Comparison of ENCODE assay signal across 31 mouse cellular contexts in the genomic region with DNA sequence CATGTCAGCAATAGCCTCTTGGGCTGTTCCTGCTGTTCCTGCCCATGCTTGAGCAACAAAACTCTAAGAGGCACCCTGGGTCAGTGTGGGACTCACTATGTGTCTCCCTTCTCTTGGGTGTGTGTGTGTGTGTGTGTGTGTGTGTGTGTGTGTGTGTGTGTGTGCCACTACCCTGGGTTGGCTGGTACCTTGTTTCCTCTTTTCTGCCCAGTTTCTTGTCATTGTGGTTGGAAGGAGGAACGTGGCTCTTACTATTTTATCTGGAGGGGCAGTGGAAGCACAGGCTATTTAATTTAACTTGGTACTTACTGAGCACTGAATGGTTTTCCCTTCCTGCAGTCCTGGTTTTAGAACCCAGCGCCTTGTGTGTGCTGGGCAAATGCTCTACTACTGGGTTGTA. TPM values are rescaled to one million over a fixed set of nuclear protein-coding genes. Genes with fewer than 3 reads are reported as not detected.
"Had no signal": no experiment of that assay in that cellular context is flagged by ENCODE, and none has a peak within 500 bp of the region (broad histone marks: within the 10 kb centered on the region; RNA-seq: fewer than 3 reads in every experiment).

No protein-coding gene starts in this region.

- H3K4me1 ChIP-seq: heart, embryonic 13.5 days; heart, embryonic 15.5 days; intestine, embryonic 15.5 days; limb, embryonic 12.5 days; liver, embryonic 13.5 days; liver, embryonic 15.5 days had no signal

- H3K4me3 ChIP-seq: heart, adult 2 months; heart, embryonic 13.5 days; heart, embryonic 15.5 days; intestine, embryonic 15.5 days; left cerebral cortex, adult 2 months; limb, embryonic 10.5 days; limb, embryonic 12.5 days; liver, embryonic 13.5 days; liver, embryonic 15.5 days had no signal

- H3K9ac ChIP-seq: heart, embryonic 13.5 days; heart, embryonic 15.5 days; hindbrain, embryonic 14.5 days; intestine, embryonic 15.5 days; limb, embryonic 12.5 days; liver, embryonic 13.5 days; liver, embryonic 15.5 days; liver, postnatal 0 days had no signal

- ATAC-seq: hindbrain, embryonic 16.5 days; inflammation-experienced regulatory T-cells, adult 6 months; intestine, embryonic 15.5 days; intestine, postnatal 0 days; liver, postnatal 0 days had no signal

- H3K27me3 ChIP-seq: intestine, embryonic 15.5 days; liver, embryonic 13.5 days; liver, embryonic 15.5 days had no signal

- DNase-seq: gastrocnemius, postnatal 14 days; heart, adult 11 months; heart, adult 2 months; heart, postnatal 14 days; heart, postnatal 36 days; kidney, adult 18-20 months; kidney, adult 8-10 months; kidney, postnatal 10 days; kidney, postnatal 36 days; liver; liver, embryonic 13.5 days; liver, postnatal 0 days had no signal

- H3K9me3 ChIP-seq: heart, embryonic 13.5 days; heart, embryonic 15.5 days; intestine, embryonic 15.5 days; limb, embryonic 10.5 days; limb, embryonic 12.5 days; liver, embryonic 13.5 days; liver, embryonic 15.5 days had no signal

- H3K27ac ChIP-seq: heart, adult 2 months; heart, embryonic 13.5 days; heart, embryonic 15.5 days; hindbrain, embryonic 14.5 days; intestine, embryonic 15.5 days; left cerebral cortex, adult 2 months; limb, embryonic 10.5 days; limb, embryonic 12.5 days; liver, embryonic 13.5 days; liver, embryonic 15.5 days had no signal

- H3K4me2 ChIP-seq: heart, embryonic 11.5 days; heart, embryonic 13.5 days; heart, embryonic 15.5 days; hindbrain, embryonic 14.5 days; intestine, embryonic 15.5 days; limb, embryonic 12.5 days; liver, embryonic 11.5 days; liver, embryonic 13.5 days; liver, embryonic 15.5 days had no signal

- H3K36me3 ChIP-seq: heart, embryonic 13.5 days; heart, embryonic 15.5 days; intestine, embryonic 15.5 days; limb, embryonic 10.5 days; limb, embryonic 12.5 days; liver, embryonic 13.5 days; liver, embryonic 15.5 days had no signal

RNA-seq across cellular contexts. Expression of gene Nkx6-2, which starts 27.7 kb away (rescaled TPM):
- total RNA-seq: gastrocnemius, adult 18-20 months; gastrocnemius, adult 8-10 months; gastrocnemius, postnatal 14 days; heart, postnatal 36 days; hematopoietic stem cell, adult 5-6 weeks had no signal
- polyA plus RNA-seq: inflammation-experienced regulatory T-cells, adult 6 months; kidney, embryonic 14.5 days; kidney, embryonic 16.5 days; large intestine, adult 2 months; limb, embryonic 10.5 days; limb, embryonic 12.5 days; liver, embryonic 15.5 days; liver, postnatal 0 days had no signal
